Mouse (Mus musculus): ENCODE data around the gene Itsn1.

Gene Itsn1

GRCm38 (mm10) chr16:91730446-91730845, 1.4 kb downstream of the Itsn1 start:
- peak; percentile 38 for DNase-seq (ENCODE audit: low spot score)

- no peak for DNase-seq (ENCODE audit: low spot score)
Observed at GRCm38 (mm10) chr16:91732816-91733215, 3.7 kb downstream of the Itsn1 start.

DNA sequence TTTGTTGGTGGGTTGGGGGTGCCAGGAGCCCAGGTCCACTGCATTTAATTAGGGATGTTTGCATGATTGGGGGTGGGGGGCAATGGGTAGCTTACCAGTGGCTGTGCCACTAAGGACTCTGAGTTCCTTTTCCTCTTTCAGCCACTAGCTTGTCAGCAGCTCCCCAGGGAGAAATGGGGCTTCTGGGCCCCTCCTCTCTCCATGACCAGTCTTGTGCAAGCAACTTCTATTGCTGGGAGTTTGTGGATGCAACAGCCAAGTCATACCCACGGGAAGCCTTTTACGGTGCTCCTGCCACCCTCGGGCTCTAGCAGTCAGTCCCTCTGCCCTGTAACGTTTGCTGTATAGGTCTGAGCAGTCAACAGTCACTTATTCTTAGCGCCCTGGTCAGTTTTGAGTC, 5.7 kb downstream of the Itsn1 start:
- DNase-seq (ENCODE audit: low spot score), result no peak

DNA sequence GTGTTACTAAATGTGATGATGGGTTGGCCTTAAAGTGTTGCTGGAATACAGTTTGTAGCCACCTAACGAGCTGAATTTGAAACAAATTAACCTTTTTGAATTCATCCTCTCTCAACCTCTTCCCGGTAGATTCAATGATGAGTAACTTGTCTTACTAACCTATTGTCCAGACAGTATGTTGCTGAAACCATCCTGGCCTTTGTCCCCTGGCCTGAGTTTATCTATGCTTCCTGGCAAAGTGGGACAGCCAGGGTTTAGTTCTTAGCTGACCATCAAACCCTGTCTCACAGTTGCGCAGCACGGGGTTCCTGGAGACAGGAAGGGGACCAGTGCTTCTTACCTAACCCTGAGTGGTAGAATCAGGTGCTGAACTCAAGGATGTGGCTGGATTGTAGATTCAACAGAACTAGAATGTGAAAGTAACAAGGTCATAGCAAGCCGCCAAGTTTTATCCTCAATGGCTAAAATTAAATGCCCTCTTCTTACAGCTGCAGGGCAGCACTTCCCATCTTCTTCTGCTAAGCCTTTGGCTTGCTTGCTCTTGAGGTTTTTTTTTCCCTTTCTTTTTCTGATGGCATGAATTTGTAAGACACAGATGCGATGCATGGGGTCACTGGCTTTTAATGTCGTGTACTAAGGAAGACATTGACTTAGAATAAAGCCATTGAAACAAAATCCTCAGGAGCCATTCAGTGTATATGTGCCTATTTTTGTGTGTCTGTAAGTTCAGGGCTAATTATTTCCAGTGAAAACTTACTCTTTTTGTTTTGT, 7.2 kb downstream of the Itsn1 start:
- DNase-seq (ENCODE audit: low spot score), result no peak

GRCm38 (mm10) chr16:91738505-91738904, 9.4 kb downstream of the Itsn1 start:
- no peak for DNase-seq (ENCODE audit: low spot score)

GRCm38 (mm10) chr16:91740184-91740917, 11.3 kb downstream of the Itsn1 start:
- DNase-seq (ENCODE audit: low spot score), result no peak

DNA sequence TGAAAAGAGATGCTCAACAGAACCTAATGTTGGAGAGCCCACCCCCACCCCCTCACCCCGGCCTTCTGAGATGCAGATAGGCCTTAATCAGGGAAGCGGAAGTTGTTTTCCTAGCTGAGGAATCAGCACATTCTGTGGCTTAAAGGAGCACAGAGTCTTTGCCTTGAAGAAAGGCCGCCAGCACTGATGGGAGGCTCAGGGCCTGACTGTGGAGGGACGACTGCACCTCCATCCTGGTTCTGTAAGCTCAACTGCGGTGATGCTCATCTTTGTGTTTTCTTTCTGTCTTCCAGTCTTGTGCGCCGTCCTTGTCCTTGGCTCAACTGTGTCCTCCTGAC, 11.8 kb downstream of the Itsn1 start:
- no peak for DNase-seq (ENCODE audit: low spot score)

- no peak for DNase-seq (ENCODE audit: low spot score)
Observed at GRCm38 (mm10) chr16:91743055-91743454, 14.0 kb downstream of the Itsn1 start.

- peak; percentile 49 for DNase-seq (ENCODE audit: low spot score)
Observed at GRCm38 (mm10) chr16:91746101-91746950, 17.2 kb downstream of the Itsn1 start.

GRCm38 (mm10) chr16:91747567-91747966, 18.5 kb downstream of the Itsn1 start:
- no peak for DNase-seq (ENCODE audit: low spot score)

DNA sequence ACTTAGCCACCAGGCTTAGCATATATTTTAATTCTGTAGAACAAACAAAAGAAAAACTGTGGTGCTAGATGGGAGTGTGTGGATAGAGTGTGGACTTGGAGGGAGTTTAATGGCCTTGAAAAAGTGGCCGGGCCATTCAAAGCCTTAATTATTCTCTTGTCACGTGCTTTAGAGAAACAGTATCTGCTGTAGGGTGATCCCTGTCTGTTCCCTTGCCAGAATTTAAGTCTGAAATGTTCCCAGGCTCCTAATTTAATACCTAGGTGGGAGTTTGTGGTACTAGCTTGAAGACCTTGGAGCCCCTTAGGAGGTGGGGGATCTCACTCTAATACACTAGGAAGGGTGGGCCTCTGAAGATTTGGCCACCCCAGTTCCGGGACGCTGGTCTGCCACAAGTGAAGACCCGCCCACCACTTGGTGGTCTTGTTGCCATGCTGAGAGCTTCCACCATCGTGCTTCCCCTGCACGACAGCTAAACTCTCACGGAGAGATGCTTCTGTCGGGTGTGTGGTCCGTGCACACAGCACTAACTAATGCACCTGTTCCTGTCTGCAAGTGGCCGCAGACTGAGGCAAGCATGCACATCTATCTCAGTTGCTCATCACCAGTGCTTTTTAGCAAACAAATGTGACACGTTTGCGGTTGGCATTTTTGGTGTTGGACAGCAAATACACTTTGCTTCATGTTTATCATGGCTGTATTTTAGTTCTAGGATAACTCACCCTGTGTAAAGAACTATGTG, 22.7 kb downstream of the Itsn1 start:
- no peak for DNase-seq (ENCODE audit: low spot score)

DNA sequence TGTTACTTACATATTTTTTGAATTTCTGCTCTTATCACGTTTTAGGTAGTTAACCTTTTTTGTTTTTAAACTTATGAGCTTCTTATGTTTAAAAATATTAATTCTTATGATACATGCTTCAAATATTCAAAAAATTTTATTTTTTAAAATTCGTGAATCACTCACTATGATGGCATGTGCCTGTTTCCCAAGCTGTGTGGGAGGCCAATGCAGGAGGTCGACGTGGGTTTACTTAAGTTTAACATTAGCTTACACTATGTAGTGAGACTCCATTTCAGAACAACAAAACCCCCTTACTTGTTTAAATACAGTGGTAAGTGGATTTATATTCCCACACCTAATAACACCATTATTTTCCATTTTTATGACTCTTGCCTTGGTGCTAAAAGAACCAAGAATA, 24.5 kb downstream of the Itsn1 start:
- no peak for DNase-seq (ENCODE audit: low spot score)

- DNase-seq (ENCODE audit: low spot score), result no peak
Observed at GRCm38 (mm10) chr16:91754957-91755356, 25.9 kb downstream of the Itsn1 start.

DNA sequence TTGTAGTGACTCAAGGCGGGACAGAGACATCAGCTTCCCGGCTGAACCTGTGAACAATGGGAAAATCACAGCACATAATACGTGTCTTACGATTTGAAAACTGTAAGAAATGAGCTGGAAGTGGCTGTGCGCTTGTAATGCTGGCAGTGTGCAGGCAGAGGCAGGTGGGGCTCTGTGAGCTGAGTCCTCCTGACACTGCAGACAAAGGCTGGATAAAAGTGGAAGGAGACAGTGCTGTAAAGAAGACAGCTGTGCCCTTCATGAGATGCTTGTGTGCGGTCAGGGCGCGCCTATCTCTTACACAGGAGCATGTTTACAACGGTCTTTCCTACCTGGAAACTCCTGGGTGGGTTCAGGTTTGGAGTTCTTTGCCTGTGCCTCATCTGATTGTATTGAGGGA, 32.1 kb downstream of the Itsn1 start:
- no peak for DNase-seq (ENCODE audit: low spot score)

DNA sequence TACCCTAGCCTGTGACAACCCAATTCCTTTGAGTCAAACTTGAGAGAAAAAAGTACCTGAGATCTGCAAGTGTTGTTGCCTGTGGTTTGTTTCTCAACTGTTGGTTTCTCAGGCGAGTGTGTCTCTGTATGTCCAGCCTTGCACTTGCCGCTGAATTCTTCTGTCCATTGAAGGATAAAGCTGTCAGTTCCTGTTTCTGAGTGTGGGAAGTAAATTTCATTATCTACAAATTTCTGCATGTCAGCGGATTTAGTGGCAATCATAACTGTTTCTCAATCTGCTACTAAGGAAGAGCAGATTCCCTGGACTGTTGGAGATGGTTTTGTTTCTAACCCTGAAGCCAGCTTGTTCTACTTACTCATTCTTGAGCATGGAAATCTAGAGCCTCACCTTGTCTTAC, 32.7 kb downstream of the Itsn1 start:
- no peak for DNase-seq (ENCODE audit: low spot score)

GRCm38 (mm10) chr16:91762476-91762875, 33.4 kb downstream of the Itsn1 start:
- DNase-seq (ENCODE audit: low spot score), result no peak

DNA sequence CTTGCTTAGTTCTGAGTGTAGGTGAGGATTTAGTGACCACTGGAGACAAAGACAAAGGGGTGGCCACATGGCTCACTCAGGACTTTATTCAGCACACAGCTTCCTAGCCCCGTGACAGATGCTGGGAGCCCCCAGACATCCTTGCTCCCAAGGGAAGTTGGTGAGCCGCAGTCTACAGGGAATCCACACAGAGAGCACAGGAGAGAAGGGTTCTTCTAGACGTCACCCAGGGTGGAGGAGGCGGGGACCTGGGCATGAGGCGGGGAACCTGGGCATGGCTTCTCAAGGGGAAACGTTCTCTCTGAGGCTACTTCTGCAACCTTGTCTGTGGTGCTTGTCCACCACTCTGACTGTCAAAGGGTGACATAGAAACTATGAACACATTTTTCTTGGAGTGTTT, 34.9 kb downstream of the Itsn1 start:
- no peak for DNase-seq (ENCODE audit: low spot score)

DNA sequence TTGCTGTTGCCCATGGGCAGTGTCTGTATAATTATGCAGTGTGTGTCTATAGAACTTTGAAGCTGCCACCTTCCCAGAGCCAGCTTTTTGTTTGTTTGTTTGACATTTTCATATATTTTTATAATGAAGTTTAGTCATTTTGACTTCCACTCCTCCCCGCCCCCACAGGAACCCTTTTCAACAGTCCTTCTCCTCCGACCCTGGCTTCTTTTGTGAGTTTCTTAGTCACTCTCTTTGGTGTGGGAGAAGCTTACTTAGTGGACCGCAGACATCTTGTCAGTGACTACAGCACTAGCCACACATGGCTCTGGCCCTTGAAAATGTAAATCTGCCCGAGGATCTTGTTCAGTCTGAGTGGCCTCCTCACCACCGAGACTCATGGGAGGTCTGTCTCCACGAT, 35.3 kb downstream of the Itsn1 start:
- no peak for DNase-seq (ENCODE audit: low spot score)

DNA sequence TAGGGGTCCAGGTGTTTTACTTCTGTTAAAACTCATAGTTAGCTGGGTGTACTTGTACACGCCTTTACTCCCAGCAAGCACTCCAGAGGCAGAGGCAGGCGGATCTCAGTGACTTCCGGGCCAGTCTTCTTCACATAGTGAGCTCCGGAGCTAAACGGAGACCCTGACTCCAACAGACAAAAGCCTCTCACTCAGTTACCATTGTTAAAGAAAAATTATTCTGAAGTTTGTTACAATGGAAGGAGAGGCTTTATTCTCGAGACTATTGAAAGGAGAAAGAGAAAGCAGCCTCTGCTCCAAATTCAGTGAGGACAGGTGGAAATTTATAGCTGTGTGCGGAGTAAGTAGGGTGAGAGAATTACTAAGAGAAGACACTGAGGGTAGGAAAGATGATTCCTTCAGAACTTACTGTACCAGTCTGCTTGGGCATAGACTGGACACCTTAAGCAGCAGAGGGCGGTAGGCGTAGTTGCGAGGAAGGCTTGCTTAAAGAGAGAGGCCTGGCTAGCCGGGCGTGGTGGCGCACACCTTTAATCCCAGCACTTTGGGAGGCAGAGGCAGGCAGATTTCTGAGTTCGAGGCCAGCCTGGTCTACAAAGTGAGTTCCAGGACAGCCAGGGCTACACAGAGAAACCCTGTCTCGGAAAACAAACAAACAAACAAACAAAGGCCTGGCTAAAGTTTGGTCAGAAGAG, 36.2 kb downstream of the Itsn1 start:
- DNase-seq (ENCODE audit: low spot score), result no peak

DNA sequence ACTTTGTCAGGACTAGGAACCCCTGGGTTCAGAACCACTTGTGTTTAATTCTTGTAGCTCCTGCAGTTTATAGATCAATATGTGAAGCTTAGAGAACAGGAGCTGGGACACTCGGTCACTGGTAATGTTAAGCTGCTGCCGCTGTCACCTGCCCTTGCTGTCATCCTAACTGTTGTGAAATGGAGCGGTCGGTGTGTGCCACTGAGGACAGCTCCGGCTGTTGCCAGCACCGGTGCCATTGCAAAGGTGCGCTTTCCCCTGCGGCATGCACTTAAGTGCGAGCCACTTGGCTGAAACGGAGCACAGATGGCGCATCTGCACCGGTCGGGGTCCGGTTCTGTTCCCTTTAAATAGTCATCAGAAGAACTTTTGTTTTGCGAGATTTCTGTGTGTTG, 36.7 kb downstream of the Itsn1 start:
- no peak for DNase-seq (ENCODE audit: low spot score)

DNA sequence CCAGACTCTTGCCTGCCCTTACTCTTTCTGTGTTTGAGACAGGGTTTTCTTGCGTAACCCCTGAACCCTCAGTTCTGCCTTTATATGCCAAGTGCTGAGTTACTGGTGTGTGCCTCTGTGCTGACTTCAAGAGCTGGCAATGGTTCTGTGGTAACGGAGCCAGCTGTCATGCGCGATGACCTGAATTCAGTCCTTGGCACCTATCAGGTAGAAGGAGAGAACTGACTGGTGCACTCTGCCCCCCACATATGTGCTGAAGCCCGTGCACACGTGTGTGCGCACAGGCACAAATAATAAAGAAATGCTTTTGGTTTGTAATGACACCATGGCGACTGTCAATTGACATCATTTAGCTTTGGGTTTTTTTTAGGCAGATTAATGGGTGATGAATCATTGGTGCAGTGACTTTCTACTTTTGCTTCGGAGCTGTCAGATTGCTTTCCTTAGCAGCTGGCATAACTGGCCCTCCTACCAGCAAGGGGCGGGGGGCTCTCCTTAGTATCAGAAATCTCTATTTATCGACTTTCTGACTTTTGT, 38.2 kb downstream of the Itsn1 start:
- DNase-seq (ENCODE audit: low spot score), result no peak
